Mouse (Mus musculus) T-cell, adult 2 months (primary cell): ENCODE results near the gene Ppp1r17.

Experiments
- DNase-seq: peaks from one replicate; pipeline ENCODE4 v3.0.0; 2022; ENCODE audit warnings: low spot score

Ppp1r17 gene

GRCm38 (mm10) chr6:56017291-56017994 lies at the start of gene Ppp1r17:
Gene Ppp1r17 (plus strand): TSS chr6:56017497.
- no peak for DNase-seq

GRCm38 (mm10) chr6:55972998-55973397 lies 44.3 kb upstream of the Ppp1r17 start:
- no peak for DNase-seq

GRCm38 (mm10) chr6:55979766-55980165 lies 37.5 kb upstream of the Ppp1r17 start:
- DNase-seq: no peak

- no peak for DNase-seq
Observed at GRCm38 (mm10) chr6:56008711-56009110, 8.6 kb upstream of the Ppp1r17 start.

GRCm38 (mm10) chr6:56012384-56012783 lies 4.9 kb upstream of the Ppp1r17 start:
- no peak for DNase-seq

- no peak for DNase-seq
Observed at GRCm38 (mm10) chr6:56019632-56020031, 2.3 kb downstream of the Ppp1r17 start.

- DNase-seq: no peak
Observed at GRCm38 (mm10) chr6:56025533-56025932, 8.2 kb downstream of the Ppp1r17 start.

GRCm38 (mm10) chr6:56027318-56027717 lies 10.0 kb downstream of the Ppp1r17 start:
- DNase-seq: no peak

- DNase-seq: no peak
Observed at GRCm38 (mm10) chr6:56027966-56028365, 10.7 kb downstream of the Ppp1r17 start.

- no peak for DNase-seq
Observed at GRCm38 (mm10) chr6:56029986-56030385, 12.7 kb downstream of the Ppp1r17 start.

- no peak for DNase-seq
Observed at GRCm38 (mm10) chr6:56032231-56032630, 14.9 kb downstream of the Ppp1r17 start.

- no peak for DNase-seq
Observed at GRCm38 (mm10) chr6:56035054-56035453, 17.8 kb downstream of the Ppp1r17 start.

- no peak for DNase-seq
Observed at GRCm38 (mm10) chr6:56039476-56040055, 22.3 kb downstream of the Ppp1r17 start.

- DNase-seq: no peak
Observed at GRCm38 (mm10) chr6:56044270-56044669, 27.0 kb downstream of the Ppp1r17 start.

- DNase-seq: no peak
Observed at GRCm38 (mm10) chr6:56044716-56045115, 27.4 kb downstream of the Ppp1r17 start.

- DNase-seq: no peak
Observed at GRCm38 (mm10) chr6:56048580-56048979, 31.3 kb downstream of the Ppp1r17 start.

GRCm38 (mm10) chr6:56049104-56049503 lies 31.8 kb downstream of the Ppp1r17 start:
- no peak for DNase-seq

- DNase-seq: no peak
Observed at GRCm38 (mm10) chr6:56063736-56064135, 46.4 kb downstream of the Ppp1r17 start.

GRCm38 (mm10) chr6:56066632-56067282 lies 49.5 kb downstream of the Ppp1r17 start:
- DNase-seq: no peak

- DNase-seq: no peak
Observed at GRCm38 (mm10) chr6:56068516-56068915, 51.2 kb downstream of the Ppp1r17 start.

- no peak for DNase-seq
Observed at GRCm38 (mm10) chr6:56076378-56076805, 59.1 kb downstream of the Ppp1r17 start.
